Mouse (Mus musculus): ENCODE measurements around the gene Nr1d2. TPM values are rescaled to one million over a fixed set of nuclear protein-coding genes. Genes with fewer than 3 reads are reported as not detected.
A peak's percentile ranks its signal among the peaks of the same experiment; 100 is the strongest.
"Not testable (repeated sequence)": the region's sequence is repeated elsewhere in the genome, so short reads cannot be mapped to it uniquely, and the experiment has no call there.

Nr1d2 gene
- polyA plus RNA-seq, 1 experiment from 2014 or later: 3.9 TPM

- H3K27me3 ChIP-seq; H3K9me3 ChIP-seq; H3K4me3 ChIP-seq; H3K4me1 ChIP-seq (replicated peaks); H3K4me2 ChIP-seq; H3K27ac ChIP-seq (replicated peaks); ATAC-seq (ENCODE audit: low read depth); H3K36me3 ChIP-seq; H3K9ac ChIP-seq: not testable (repeated sequence)
- 94% methylated on average over 11 of the region's 11 CpGs for WGBS
These were observed 13.5 kb downstream of the Nr1d2 start for GRCm38 (mm10) chr14:18225431-18225830.

GRCm38 (mm10) chr14:18221977-18222376 is 16.9 kb downstream of the Nr1d2 start:
- no peak overlapping the region for H3K4me2 ChIP-seq
- ATAC-seq (ENCODE audit: low read depth): no peak
- no peaks in the 10 kb centered on the region for H3K36me3 ChIP-seq
- H3K9me3 ChIP-seq: no peaks in the 10 kb centered on the region
- no peak overlapping the region for H3K27ac ChIP-seq (replicated peaks)
- H3K4me3 ChIP-seq: no peak overlapping the region
- H3K4me1 ChIP-seq (replicated peaks): 0 out of 2 replicates have a peak, but pooled peaks cover 5% of the 10 kb centered on the region
- no peak overlapping the region for H3K9ac ChIP-seq
- WGBS: 94% methylated on average over 6 of the region's 6 CpGs
- H3K27me3 ChIP-seq: no peaks in the 10 kb centered on the region

GRCm38 (mm10) chr14:18217158-18217557 is 21.8 kb downstream of the Nr1d2 start:
- H3K27me3 ChIP-seq: no peaks in the 10 kb centered on the region
- no peak overlapping the region for H3K9ac ChIP-seq
- ATAC-seq (ENCODE audit: low read depth): no peak
- H3K4me2 ChIP-seq: no peak overlapping the region
- no peaks in the 10 kb centered on the region for H3K9me3 ChIP-seq
- H3K4me1 ChIP-seq (replicated peaks): no peaks in the 10 kb centered on the region
- H3K4me3 ChIP-seq: no peak overlapping the region
- 93% methylated on average over 1 of the region's 1 CpGs for WGBS
- no peaks in the 10 kb centered on the region for H3K36me3 ChIP-seq
- no peak overlapping the region for H3K27ac ChIP-seq (replicated peaks)

- Histone ChIP-seq H3K27ac (replicated peaks) (no peak overlapping the region), H3K9me3 (no peaks in the 10 kb centered on the region), H3K4me3 (no peak overlapping the region), H3K4me1 (replicated peaks) (no peaks in the 10 kb centered on the region), H3K36me3 (no peaks in the 10 kb centered on the region), H3K4me2 (no peak overlapping the region), H3K9ac (no peak overlapping the region), H3K27me3 (no peaks in the 10 kb centered on the region)
- no peak for ATAC-seq (ENCODE audit: low read depth)
- 90% methylated on average over 6 of the region's 6 CpGs for WGBS
These were observed 22.5 kb downstream of the Nr1d2 start for GRCm38 (mm10) chr14:18216428-18216827.

- Histone ChIP-seq H3K27ac (replicated peaks) (no peak overlapping the region), H3K4me2 (no peak overlapping the region), H3K4me1 (replicated peaks) (no peaks in the 10 kb centered on the region), H3K27me3 (no peaks in the 10 kb centered on the region), H3K9ac (no peak overlapping the region), H3K4me3 (no peak overlapping the region), H3K36me3 (no peaks in the 10 kb centered on the region), H3K9me3 (no peaks in the 10 kb centered on the region)
- WGBS: 92% methylated on average over 3 of the region's 3 CpGs
- ATAC-seq (ENCODE audit: low read depth): peak; percentile 63
These were observed 28.1 kb downstream of the Nr1d2 start for GRCm38 (mm10) chr14:18210795-18211194.

GRCm38 (mm10) chr14:18204315-18204714 is 34.6 kb downstream of the Nr1d2 start:
- H3K9me3 ChIP-seq; ATAC-seq (ENCODE audit: low read depth); H3K27ac ChIP-seq (replicated peaks); H3K4me3 ChIP-seq; H3K4me1 ChIP-seq (replicated peaks); H3K9ac ChIP-seq; H3K4me2 ChIP-seq; H3K36me3 ChIP-seq; H3K27me3 ChIP-seq: not testable (repeated sequence)
- WGBS: 92% methylated on average over 1 of the region's 1 CpGs

- H3K4me1 ChIP-seq (replicated peaks): no peaks in the 10 kb centered on the region
- H3K9me3 ChIP-seq: no peaks in the 10 kb centered on the region
- no peak overlapping the region for H3K4me3 ChIP-seq
- no peaks in the 10 kb centered on the region for H3K36me3 ChIP-seq
- H3K27me3 ChIP-seq: no peaks in the 10 kb centered on the region
- no peak overlapping the region for H3K4me2 ChIP-seq
- ATAC-seq (ENCODE audit: low read depth): no peak
- no peak overlapping the region for H3K9ac ChIP-seq
- no peak overlapping the region for H3K27ac ChIP-seq (replicated peaks)
- WGBS: 88% methylated on average over 5 of the region's 5 CpGs
These were observed 37.5 kb downstream of the Nr1d2 start for GRCm38 (mm10) chr14:18201413-18201812.

- no peaks in the 10 kb centered on the region for H3K36me3 ChIP-seq
- no peaks in the 10 kb centered on the region for H3K4me1 ChIP-seq (replicated peaks)
- H3K9ac ChIP-seq: no peak overlapping the region
- H3K4me2 ChIP-seq: no peak overlapping the region
- no peak for ATAC-seq (ENCODE audit: low read depth)
- no peaks in the 10 kb centered on the region for H3K9me3 ChIP-seq
- WGBS: 52% methylated on average over 9 of the region's 9 CpGs
- H3K27ac ChIP-seq (replicated peaks): no peak overlapping the region
- H3K27me3 ChIP-seq: no peaks in the 10 kb centered on the region
- H3K4me3 ChIP-seq: no peak overlapping the region
These were observed 52.0 kb downstream of the Nr1d2 start for GRCm38 (mm10) chr14:18186883-18187417.

GRCm38 (mm10) chr14:18177531-18177930 is 61.4 kb downstream of the Nr1d2 start:
- not testable (repeated sequence) for ATAC-seq (ENCODE audit: low read depth); H3K27ac ChIP-seq (replicated peaks); H3K27me3 ChIP-seq; H3K4me3 ChIP-seq; H3K9ac ChIP-seq; H3K4me1 ChIP-seq (replicated peaks); H3K36me3 ChIP-seq; H3K4me2 ChIP-seq; H3K9me3 ChIP-seq
- 78% methylated on average over 2 of the region's 2 CpGs for WGBS

GRCm38 (mm10) chr14:18167597-18167996 is 71.3 kb downstream of the Nr1d2 start:
- no peak for ATAC-seq (ENCODE audit: low read depth)
- 92% methylated on average over 3 of the region's 3 CpGs for WGBS
- Histone ChIP-seq H3K4me3 (no peak overlapping the region), H3K36me3 (no peaks in the 10 kb centered on the region), H3K9me3 (no peaks in the 10 kb centered on the region), H3K9ac (no peak overlapping the region), H3K4me1 (replicated peaks) (no peaks in the 10 kb centered on the region), H3K27me3 (no peaks in the 10 kb centered on the region), H3K27ac (replicated peaks) (no peak overlapping the region), H3K4me2 (no peak overlapping the region)

GRCm38 (mm10) chr14:18167041-18167440 is 71.9 kb downstream of the Nr1d2 start:
- no peaks in the 10 kb centered on the region for H3K27me3 ChIP-seq
- H3K27ac ChIP-seq (replicated peaks): no peak overlapping the region
- no peak overlapping the region for H3K4me3 ChIP-seq
- H3K4me1 ChIP-seq (replicated peaks): no peaks in the 10 kb centered on the region
- no peaks in the 10 kb centered on the region for H3K36me3 ChIP-seq
- H3K9ac ChIP-seq: no peak overlapping the region
- H3K4me2 ChIP-seq: no peak overlapping the region
- no peak for ATAC-seq (ENCODE audit: low read depth)
- H3K9me3 ChIP-seq: no peaks in the 10 kb centered on the region

Data from neural tube, embryonic 13.5 days (tissue).